Mouse (Mus musculus): ENCODE results near the gene Fam47e.
"Not testable (repeated sequence)": the region's sequence is repeated elsewhere in the genome, so short reads cannot be mapped to it uniquely, and the experiment has no call there.

Gene Fam47e

GRCm38 (mm10) chr5:92554891-92555511 is at the start of gene Fam47e:
Gene Fam47e (plus strand): TSS chr5:92555069.
- peak; percentile 40 for DNase-seq (ENCODE audit: extremely low read depth, low read depth, low spot score)

GRCm38 (mm10) chr5:92505402-92505865 is 49.4 kb upstream of the Fam47e start:
- no peak for DNase-seq (ENCODE audit: extremely low read depth, low read depth, low spot score)

DNA sequence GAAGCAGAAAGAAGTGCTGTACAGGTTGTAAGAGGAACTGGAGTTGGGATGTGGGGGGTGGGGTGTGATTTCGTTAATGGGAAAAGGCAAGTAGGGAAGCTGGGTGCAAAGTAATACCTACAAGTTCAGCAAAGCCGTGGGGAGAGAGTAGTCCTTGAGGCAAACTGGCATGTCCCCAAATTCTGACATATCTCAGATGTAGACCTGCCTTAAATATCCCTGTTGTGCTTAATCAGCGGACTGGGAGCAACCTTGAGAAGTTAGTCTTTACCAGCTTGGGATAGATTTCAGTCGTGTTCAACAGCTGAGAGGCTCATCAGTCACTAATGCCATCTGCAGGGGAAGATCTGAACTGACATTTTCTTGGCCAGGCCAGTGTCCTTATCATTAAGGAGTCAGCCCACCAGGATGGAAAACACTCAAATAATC is 48.6 kb upstream of the Fam47e start:
- DNase-seq (ENCODE audit: extremely low read depth, low read depth, low spot score), result no peak

DNA sequence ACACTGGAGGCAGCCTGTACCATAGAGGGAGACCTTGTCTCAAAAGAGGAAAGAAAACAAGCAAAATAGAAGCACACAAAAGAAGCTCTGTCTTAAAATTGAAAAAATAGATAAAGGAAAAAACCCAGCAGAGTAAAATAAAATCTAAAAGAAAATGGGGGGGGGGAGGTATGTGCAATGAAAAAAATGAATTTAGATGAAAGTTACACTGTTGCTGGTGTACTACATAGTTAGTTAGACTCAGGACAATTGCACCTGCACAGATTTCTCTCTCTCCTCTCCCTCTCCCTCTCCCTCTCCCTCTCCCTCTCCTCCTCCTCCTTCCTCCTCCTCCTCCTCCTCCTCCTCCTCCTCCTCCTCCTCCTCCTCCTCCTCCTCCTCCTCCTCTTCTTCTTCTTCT is 48.1 kb upstream of the Fam47e start, which contains the start of gene Scarb2:
Gene Scarb2, minus strand, starts transcription at position 101 of the 400 bp plus-strand sequence.
- no peak for DNase-seq (ENCODE audit: extremely low read depth, low read depth, low spot score)

GRCm38 (mm10) chr5:92508853-92509252 is 46.0 kb upstream of the Fam47e start:
- DNase-seq (ENCODE audit: extremely low read depth, low read depth, low spot score), result no peak

- DNase-seq (ENCODE audit: extremely low read depth, low read depth, low spot score), result no peak
These were observed 43.6 kb upstream of the Fam47e start for GRCm38 (mm10) chr5:92511256-92511655.

- DNase-seq (ENCODE audit: extremely low read depth, low read depth, low spot score), result no peak
These were observed 42.8 kb upstream of the Fam47e start for GRCm38 (mm10) chr5:92512066-92512465.

GRCm38 (mm10) chr5:92521131-92521530 is 33.7 kb upstream of the Fam47e start:
- not testable (repeated sequence) for DNase-seq (ENCODE audit: extremely low read depth, low read depth, low spot score)

GRCm38 (mm10) chr5:92524821-92525258 is 30.0 kb upstream of the Fam47e start:
- peak; percentile 71 for DNase-seq (ENCODE audit: extremely low read depth, low read depth, low spot score)

GRCm38 (mm10) chr5:92539698-92540097 is 15.2 kb upstream of the Fam47e start:
- no peak for DNase-seq (ENCODE audit: extremely low read depth, low read depth, low spot score)

DNA sequence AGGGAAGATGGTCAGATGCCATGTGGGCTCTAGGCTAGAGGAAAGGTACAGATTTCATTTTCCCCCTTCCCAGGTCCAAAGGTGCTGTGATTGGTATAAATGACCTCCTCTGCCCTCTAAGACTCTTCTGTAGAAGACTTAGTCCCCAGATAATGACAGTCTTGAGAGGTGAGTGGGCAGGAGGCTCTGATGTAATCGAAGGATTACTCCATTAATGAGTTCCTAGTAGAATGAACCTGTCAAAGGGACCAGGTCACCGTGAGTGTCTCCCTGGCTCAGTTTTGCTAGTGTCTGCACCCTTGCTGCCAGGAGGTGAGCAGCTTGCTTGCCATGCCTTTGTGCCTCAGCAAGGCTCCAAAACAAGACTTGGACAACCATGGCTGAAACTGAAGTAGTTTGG is 2.3 kb upstream of the Fam47e start:
- DNase-seq (ENCODE audit: extremely low read depth, low read depth, low spot score), result peak; percentile 70

GRCm38 (mm10) chr5:92553939-92554338 is 930 bp upstream of the Fam47e start:
- no peak for DNase-seq (ENCODE audit: extremely low read depth, low read depth, low spot score)

DNA sequence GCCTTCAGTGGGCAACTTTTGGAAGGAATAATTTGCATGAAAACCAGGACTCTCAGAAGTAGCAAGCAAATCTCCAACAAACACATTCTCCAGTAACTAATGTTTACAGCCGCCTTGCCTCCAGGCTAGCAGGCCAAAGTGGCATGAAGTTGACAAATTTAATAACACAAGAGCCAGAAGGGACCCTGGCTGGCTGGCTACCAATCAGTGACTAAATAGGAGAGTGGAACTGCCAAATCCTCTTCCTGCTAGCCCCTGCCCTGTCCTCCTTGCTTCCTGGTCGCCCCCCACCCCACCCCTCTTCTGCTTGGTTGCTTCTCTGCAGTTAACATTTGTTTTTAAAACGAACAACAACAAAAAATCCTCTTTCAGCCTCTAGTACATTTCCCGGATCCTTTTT is 426 bp upstream of the Fam47e start:
- DNase-seq (ENCODE audit: extremely low read depth, low read depth, low spot score), result no peak

DNA sequence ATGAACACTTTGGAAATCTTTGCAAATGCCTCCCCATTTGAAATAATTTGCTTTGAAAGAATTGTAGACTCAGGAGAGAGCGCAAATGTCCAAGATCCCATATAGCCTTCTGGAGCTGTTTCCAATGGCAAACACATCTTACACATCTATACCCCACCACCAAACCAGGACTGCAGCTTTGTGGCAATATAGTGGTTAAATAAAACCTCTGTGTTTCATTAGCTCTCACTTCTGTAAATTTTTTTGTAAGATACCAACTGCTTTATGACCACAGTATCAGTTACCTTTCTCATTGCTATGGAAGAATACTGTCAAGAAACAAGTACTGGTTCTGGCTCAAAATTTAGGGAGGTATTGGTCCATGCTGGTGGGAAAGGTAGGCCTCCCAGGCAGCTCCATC is 1.0 kb downstream of the Fam47e start:
- no peak for DNase-seq (ENCODE audit: extremely low read depth, low read depth, low spot score)

DNA sequence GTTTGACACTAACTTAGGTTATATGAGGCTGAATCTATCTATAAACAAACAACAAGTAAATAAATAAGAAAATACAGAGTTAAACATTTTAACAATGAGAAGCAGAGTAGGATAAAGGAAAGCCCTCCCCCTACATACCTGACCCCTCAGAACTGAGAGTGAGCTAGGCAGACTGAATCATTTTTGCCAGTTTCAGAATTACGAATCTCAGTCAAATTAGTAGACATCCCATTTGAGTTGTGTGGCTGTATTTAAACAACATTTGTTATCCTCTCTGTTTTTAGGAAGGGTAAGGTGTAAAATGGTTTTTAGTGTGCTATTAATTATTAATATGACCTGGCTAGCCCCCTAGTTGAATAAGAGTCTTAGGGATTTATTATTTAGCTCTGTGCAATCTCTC is 2.6 kb downstream of the Fam47e start:
- DNase-seq (ENCODE audit: extremely low read depth, low read depth, low spot score), result no peak

- DNase-seq (ENCODE audit: extremely low read depth, low read depth, low spot score), result no peak
These were observed 5.3 kb downstream of the Fam47e start for GRCm38 (mm10) chr5:92560201-92560600.

DNA sequence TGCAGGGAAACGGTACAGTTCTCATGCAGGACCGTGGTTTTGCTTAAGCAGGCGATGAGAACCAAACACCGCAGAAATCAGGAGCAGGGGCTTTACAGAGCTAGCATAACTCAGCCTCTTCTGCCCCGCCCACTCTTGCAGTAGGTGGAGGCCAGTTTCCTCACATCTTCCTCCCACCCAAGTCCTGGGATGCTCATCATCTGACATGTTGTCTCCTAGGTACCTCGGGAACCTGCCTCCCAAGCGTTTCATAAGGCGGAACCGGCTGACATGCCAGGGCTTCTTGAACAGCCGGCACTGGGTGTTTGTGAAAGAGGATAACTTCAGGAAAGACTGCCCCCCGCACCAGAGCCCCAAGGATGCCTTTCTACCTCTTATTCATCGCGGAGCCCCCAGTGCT is 7.1 kb downstream of the Fam47e start:
- no peak for DNase-seq (ENCODE audit: extremely low read depth, low read depth, low spot score)

DNA sequence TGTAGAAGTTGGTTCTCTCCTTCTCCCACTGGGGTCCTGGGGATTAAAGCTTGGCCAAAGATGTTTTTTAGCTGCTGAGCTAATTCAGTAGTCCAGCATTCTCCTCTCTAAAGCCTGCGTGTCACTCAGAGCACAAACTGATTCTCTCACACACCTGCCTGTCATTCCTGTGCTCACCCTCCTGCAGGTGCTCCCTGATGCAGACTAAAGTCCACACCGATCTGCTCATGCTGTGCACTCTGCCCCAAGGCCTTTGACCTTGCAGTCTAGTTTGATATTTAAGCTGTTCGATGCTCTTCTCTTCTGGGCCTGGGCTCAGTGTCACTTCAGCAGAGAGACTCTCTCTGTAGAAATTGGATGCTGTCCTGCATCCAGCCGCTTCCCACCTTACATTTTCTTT is 16.4 kb downstream of the Fam47e start:
- no peak for DNase-seq (ENCODE audit: extremely low read depth, low read depth, low spot score)

DNA sequence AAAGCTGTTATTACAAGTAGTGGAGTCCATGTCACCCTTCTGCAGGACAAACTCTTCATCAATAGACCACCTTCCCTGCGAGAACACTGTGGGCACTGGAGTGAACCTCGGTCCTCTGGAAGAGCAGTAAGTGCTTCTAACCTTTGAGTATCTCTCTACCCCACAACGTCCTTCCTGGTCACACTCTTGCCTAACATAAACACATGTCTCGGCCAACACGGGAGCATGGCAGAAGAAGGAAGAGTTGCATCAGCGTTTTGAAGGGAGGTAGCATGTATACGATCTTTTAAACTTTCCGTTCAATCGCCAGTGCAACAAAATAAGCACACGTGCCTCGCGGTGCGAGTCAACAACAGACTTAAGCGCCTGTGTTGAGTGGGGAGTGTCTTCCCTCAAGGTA is 24.7 kb downstream of the Fam47e start:
- DNase-seq (ENCODE audit: extremely low read depth, low read depth, low spot score), result no peak

DNA sequence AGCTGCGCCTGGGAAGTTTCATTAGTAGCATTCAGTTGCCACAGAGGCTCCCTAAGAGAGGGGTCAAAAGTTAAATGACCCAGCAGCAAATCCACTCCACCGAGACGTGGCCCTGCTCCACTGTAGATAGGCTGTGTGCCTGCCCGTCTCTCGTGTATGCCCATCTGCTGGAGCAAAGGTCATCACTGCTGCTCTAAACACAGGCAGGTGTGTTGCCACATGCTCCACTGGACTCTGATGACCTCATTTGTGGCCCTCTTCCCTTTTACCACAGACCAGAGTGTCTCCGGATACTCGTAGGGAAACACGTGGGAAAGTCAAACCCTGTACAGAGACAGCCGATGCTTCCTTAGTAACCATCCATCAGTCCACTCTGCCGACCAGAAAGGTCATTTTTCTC is 31.1 kb downstream of the Fam47e start:
- no peak for DNase-seq (ENCODE audit: extremely low read depth, low read depth, low spot score)

DNA sequence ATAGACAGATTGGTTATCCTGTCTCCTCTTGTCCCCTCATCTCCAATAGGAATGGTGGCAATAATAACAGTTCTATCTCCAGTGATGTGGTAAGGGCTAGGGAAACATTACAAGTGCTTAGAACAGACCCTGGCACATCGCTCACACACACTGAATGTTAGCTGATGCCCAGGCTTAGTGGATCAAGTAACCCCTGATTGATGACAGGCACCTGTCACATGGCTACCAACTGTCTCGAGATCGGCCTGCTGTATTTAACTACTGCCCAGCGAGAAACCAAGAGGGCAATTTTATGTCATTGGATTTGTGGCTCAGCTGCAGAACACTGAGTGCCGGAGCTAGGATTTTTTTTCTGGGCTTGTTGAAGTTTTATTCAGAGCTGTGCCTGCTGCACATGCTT is 40.2 kb downstream of the Fam47e start:
- DNase-seq (ENCODE audit: extremely low read depth, low read depth, low spot score), result no peak

- no peak for DNase-seq (ENCODE audit: extremely low read depth, low read depth, low spot score)
These were observed 42.0 kb downstream of the Fam47e start for GRCm38 (mm10) chr5:92596865-92597264.

DNA sequence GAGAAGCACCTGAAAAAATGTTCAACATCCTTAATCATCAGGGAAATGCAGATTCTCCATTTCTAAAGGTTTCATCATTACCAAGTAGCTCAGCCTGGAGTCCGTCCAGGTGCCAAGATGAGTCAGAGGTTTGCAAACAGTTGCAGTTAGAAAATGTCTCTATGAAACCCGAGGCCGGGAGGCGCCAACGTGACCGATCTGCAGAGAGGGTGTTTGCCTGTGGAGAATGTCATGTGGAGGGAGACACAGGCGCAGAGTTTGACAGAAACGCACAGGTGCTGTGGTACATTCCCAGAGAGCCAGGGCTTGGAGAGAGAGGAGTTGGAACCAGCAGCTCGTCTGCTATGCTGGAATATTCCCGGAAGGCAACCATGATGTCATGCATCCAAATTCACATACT is 44.2 kb downstream of the Fam47e start:
- DNase-seq (ENCODE audit: extremely low read depth, low read depth, low spot score), result no peak
